Mouse (Mus musculus) left cerebral cortex, adult 18-20 months (tissue): ENCODE data around the gene Ntmt1. TPM values are rescaled to one million over a fixed set of nuclear protein-coding genes. Genes with fewer than 3 reads are reported as not detected.

Source experiments
- DNase-seq, 2 experiments: peaks; one replicate each; pipeline ENCODE4 v3.0.0; 2021 to 2022; ENCODE audit warnings: low spot score in 2 of 2, mixed read lengths in 1 of 2
- total RNA-seq, 2 experiments: library from RNA; stranded (reverse); gene quantifications; 2 replicates each; pipeline ENCODE4 v1.2.3; 2021

The Ntmt1 gene
- total RNA-seq, 2 experiments from 2014 or later, result 32.9 to 34.1 TPM

GRCm38 (mm10) chr2:30821073-30821472 is 13.4 kb downstream of the Ntmt1 start:
- DNase-seq, result no peak

- DNase-seq, result no peak
Measured at GRCm38 (mm10) chr2:30822460-30822859, 14.8 kb downstream of the Ntmt1 start.

- DNase-seq, result no peak
Measured at GRCm38 (mm10) chr2:30823385-30824153, 15.9 kb downstream of the Ntmt1 start.

- DNase-seq, result peak; percentile 41 to 42
Measured at GRCm38 (mm10) chr2:30826825-30827748, 19.5 kb downstream of the Ntmt1 start.

GRCm38 (mm10) chr2:30827749-30828475 is 20.3 kb downstream of the Ntmt1 start:
- peak; percentile 95 to 99 for DNase-seq

GRCm38 (mm10) chr2:30829315-30829714 is 21.7 kb downstream of the Ntmt1 start:
- no peak for DNase-seq

- DNase-seq, result no peak
Measured at GRCm38 (mm10) chr2:30830283-30830795, 22.7 kb downstream of the Ntmt1 start, which contains the start of gene Asb6. Gene Asb6 (minus strand): TSS chr2:30830333.

GRCm38 (mm10) chr2:30833644-30834043 is 26.0 kb downstream of the Ntmt1 start:
- DNase-seq, result no peak

- DNase-seq, result no peak
Measured at GRCm38 (mm10) chr2:30834373-30835022, 26.9 kb downstream of the Ntmt1 start, which contains the start of gene Prrx2. Gene Prrx2 (plus strand): TSS chr2:30834972.

GRCm38 (mm10) chr2:30836238-30836990 is 28.8 kb downstream of the Ntmt1 start:
- no peak for DNase-seq

GRCm38 (mm10) chr2:30842615-30843014 is 35.0 kb downstream of the Ntmt1 start:
- no peak for DNase-seq

GRCm38 (mm10) chr2:30845152-30846070 is 37.8 kb downstream of the Ntmt1 start:
- DNase-seq, result no peak

- DNase-seq, result no peak
Measured at GRCm38 (mm10) chr2:30846236-30846635, 38.6 kb downstream of the Ntmt1 start.

GRCm38 (mm10) chr2:30846723-30847122 is 39.1 kb downstream of the Ntmt1 start:
- DNase-seq, result no peak

- no peak for DNase-seq
Measured at GRCm38 (mm10) chr2:30848184-30848583, 40.6 kb downstream of the Ntmt1 start.

- no peak for DNase-seq
Measured at GRCm38 (mm10) chr2:30850581-30850980, 43.0 kb downstream of the Ntmt1 start.

GRCm38 (mm10) chr2:30852771-30853313 is 45.2 kb downstream of the Ntmt1 start:
- no peak for DNase-seq

- no peak for DNase-seq
Measured at GRCm38 (mm10) chr2:30857076-30857475, 49.5 kb downstream of the Ntmt1 start.
